Mouse (Mus musculus): Measurements from ENCODE around the gene Camk2g. TPM values are rescaled to one million over a fixed set of nuclear protein-coding genes. Genes with fewer than 3 reads are reported as not detected.

The Camk2g gene
- total and polyA plus RNA-seq, 3 experiments, result 15.7 to 33.1 (median 18.5) TPM

DNA sequence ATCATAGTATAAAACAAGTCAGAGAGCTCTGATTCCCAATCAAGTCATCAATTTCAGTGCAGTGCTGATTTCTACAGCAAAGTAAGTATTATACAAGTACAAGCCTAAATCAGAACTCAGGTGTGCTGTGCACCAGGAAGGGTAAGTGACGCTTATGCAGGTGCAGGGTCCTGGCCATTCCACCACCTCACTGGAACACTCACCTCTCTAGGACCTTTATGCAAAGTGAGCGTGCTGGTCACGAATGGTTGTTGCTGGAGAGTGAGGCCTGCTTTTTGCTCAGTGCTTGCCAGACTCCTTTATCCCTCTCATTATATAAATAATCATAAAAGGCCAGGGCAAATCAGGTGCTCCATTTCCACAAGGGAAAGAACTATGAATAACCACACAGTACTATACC lies 93.5 kb downstream of the Camk2g start:
- no peak overlapping the region for H3K27ac ChIP-seq (ENCODE audit: insufficient read depth, low read depth)
- H3K36me3 ChIP-seq (replicated peaks in 1 of 2; ENCODE audit: control insufficient read depth in 1 of 2, insufficient read depth in 1 of 2, low read length in 1 of 2), result peaks cover 9 to 56% of the 10 kb centered on the region in 2 experiments
- in situ Hi-C loops (cut with MboI; ENCODE audit: low pct_ligation_motif_present, low pct_unique_long_range_greater_than_20kb, low sequenced_read_pairs) (no loop called here), dilution Hi-C loops (cut with MboI; ENCODE audit: extremely low pct_ligation_motif_present, extremely low pct_unique_long_range_greater_than_20kb, low sequenced_read_pairs) (no loop called here)
- no peak overlapping the region for H3K4me3 ChIP-seq (replicated peaks in 1 of 3; ENCODE audit: low read depth in 2 of 3, low read length in 2 of 3, poor library complexity in 1 of 3)
- no peaks in the 10 kb centered on the region for H3K9me3 ChIP-seq (replicated peaks; ENCODE audit: low read length)
- peaks cover 83% of the 10 kb centered on the region for H3K79me2 ChIP-seq (replicated peaks; ENCODE audit: control insufficient read depth, extremely low read depth, insufficient read depth, poor library complexity, severe bottlenecking)
- no peaks in the 10 kb centered on the region for H3K27me3 ChIP-seq (replicated peaks)
- no peak for DNase-seq (ENCODE audit: extremely low read depth)
- H3K4me2 ChIP-seq (ENCODE audit: insufficient read depth, low read depth, poor library complexity, severe bottlenecking), result peak overlapping the region; percentile 96; the same call in 1 of the 2 replicates
- H3K4me1 ChIP-seq (ENCODE audit: control insufficient read depth in 1 of 2, insufficient read depth in 2 of 2), result peaks cover 8 to 60% of the 10 kb centered on the region in 2 experiments; a peak in 3 of 4 replicates
- TF ChIP-seq MEF2A (IDR thresholded peaks at IDR 0.05; ENCODE audit: borderline replicate concordance, low read depth, low read length) (no peak), BHLHE40 (IDR thresholded peaks at IDR 0.05; ENCODE audit: low read depth, low read length) (peak; percentile 72)
- H3K9ac ChIP-seq (ENCODE audit: insufficient read depth, low read depth), result peak overlapping the region; percentile 37; the same call in 1 of the 2 replicates

DNA sequence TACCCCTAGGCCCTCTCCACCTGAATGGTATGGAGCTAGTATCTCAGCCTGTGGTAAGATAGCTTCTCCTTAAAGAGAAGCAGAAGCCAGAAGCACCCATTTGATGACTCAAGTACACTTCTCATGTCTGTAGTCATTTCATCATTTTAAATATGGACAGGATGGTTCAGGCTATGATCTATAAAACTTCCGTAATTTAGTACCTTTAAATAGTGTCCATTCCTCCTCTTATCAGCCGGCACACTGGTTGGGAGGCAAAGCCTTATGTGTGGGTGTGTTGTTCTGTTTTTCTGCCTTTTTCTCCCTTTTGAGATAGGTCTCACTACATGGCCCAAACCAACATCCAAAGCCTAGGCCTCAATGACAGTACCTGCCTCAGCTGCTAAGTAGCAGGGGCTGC lies 95.4 kb downstream of the Camk2g start:
- no peak overlapping the region for H3K4me3 ChIP-seq (replicated peaks in 1 of 3; ENCODE audit: low read depth in 2 of 3, low read length in 2 of 3, poor library complexity in 1 of 3)
- H3K27ac ChIP-seq (ENCODE audit: insufficient read depth, low read depth), result no peak overlapping the region
- peaks cover 7 to 57% of the 10 kb centered on the region in 2 experiments for H3K36me3 ChIP-seq (replicated peaks in 1 of 2; ENCODE audit: control insufficient read depth in 1 of 2, insufficient read depth in 1 of 2, low read length in 1 of 2)
- H3K9me3 ChIP-seq (replicated peaks; ENCODE audit: low read length), result no peaks in the 10 kb centered on the region
- in situ Hi-C loops (cut with MboI; ENCODE audit: low pct_ligation_motif_present, low pct_unique_long_range_greater_than_20kb, low sequenced_read_pairs), result no loop called here
- H3K79me2 ChIP-seq (replicated peaks; ENCODE audit: control insufficient read depth, extremely low read depth, insufficient read depth, poor library complexity, severe bottlenecking), result peaks cover 79% of the 10 kb centered on the region
- TF ChIP-seq USF1 (IDR thresholded peaks at IDR 0.05; ENCODE audit: low read depth, low read length) (no peak), ZNF384 (IDR thresholded peaks at IDR 0.05; ENCODE audit: low read depth, low read length) (no peak), MXI1 (IDR thresholded peaks at IDR 0.05; ENCODE audit: low read depth, low read length) (no peak), ELF1 (IDR thresholded peaks at IDR 0.05; ENCODE audit: low read depth, low read length) (no peak), IRF4 (IDR thresholded peaks at IDR 0.05; ENCODE audit: low read depth, low read length) (no peak), KAT2A (IDR thresholded peaks at IDR 0.05; ENCODE audit: insufficient replicate concordance, low read length) (no peak), ZKSCAN1 (IDR thresholded peaks at IDR 0.05; ENCODE audit: borderline replicate concordance, low read depth, low read length) (no peak), POLR2A (IDR thresholded peaks at IDR 0.05; ENCODE audit: low read depth, low read length) (no peak), GABPA (IDR thresholded peaks at IDR 0.05; ENCODE audit: insufficient replicate concordance, low read depth, low read length) (no peak), MAZ (IDR thresholded peaks at IDR 0.05; ENCODE audit: low read depth, low read length) (no peak), JUN (IDR thresholded peaks at IDR 0.05; ENCODE audit: insufficient read depth, low read depth, low read length) (no peak), RAD21 (IDR thresholded peaks at IDR 0.05; ENCODE audit: low read depth, low read length) (no peak)
- 0 out of 2 replicates have a peak overlapping the region, but pooled peaks have one; percentile 20 for H3K9ac ChIP-seq (ENCODE audit: insufficient read depth, low read depth)
- H3K4me1 ChIP-seq (ENCODE audit: control insufficient read depth in 1 of 2, insufficient read depth in 2 of 2), result peaks cover 18 to 65% of the 10 kb centered on the region in 2 experiments
- 0 out of 2 replicates have a peak overlapping the region, but pooled peaks have one; percentile 4 for H3K4me2 ChIP-seq (ENCODE audit: insufficient read depth, low read depth, poor library complexity, severe bottlenecking)
- dilution Hi-C loops (cut with MboI; ENCODE audit: extremely low pct_ligation_motif_present, extremely low pct_unique_long_range_greater_than_20kb, low sequenced_read_pairs), result no loop called here
- DNase-seq (ENCODE audit: extremely low read depth), result no peak
- no peaks in the 10 kb centered on the region for H3K27me3 ChIP-seq (replicated peaks)
